ENCODE assay signal across 8 mouse cellular contexts in the genomic region with DNA sequence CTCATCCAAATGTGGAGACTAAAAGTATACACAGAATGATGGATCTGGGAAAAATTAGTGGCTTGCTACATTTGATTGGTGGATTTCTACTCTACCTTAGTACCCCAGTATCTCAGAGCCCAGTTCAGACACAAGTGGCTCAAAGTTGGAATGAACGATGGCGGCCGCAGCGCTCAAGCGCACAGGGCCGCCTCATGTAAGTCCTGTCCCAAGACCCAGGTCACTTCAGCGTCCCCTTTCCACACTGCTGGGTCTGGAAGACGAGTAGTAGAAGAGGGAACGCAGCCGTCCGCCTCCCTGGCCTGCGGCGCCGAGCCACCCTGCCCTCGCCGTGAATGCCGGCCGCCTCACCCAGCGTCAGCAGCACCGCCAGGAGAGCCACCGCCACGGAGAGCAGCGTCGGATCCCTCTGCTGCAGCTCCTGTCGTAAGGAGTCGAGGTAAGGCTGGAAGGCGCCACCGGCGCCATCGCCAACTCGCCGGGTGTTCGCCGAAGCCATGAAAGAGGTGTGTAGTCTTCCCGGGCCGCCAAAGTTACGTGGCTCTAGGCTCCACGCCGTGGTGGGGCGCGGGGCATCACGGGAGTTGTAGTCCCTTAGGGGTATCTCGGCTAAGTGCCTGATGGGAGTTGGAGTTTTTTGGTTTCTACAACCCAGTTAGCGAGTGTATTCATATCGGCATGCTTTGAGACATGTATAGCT. TPM values are rescaled to one million over a fixed set of nuclear protein-coding genes. Genes with fewer than 3 reads are reported as not detected.
DNase-seq lines count a peak whose midpoint lies in the region; ATAC-seq lines count a peak whose summit lies in the region.

TSS of gene Srprb (minus strand) at position 577 of the 700 bp plus-strand sequence.

- peaks cover 5% of the 10 kb centered on the region; the same call in 1 of the 2 replicates for H3K4me1 ChIP-seq in hindbrain, embryonic 12.5 days

- peak; percentile 93 for DNase-seq in NIH3T3 (ENCODE audit: low read depth)
- peak; percentile 97 to 98 for DNase-seq in cerebellum, postnatal 10 days
- peak; percentile 86 to 91 for DNase-seq in frontal cortex, postnatal 10 days (ENCODE audit: low spot score in 2 of 2)
- DNase-seq in layer of hippocampus, postnatal 14 days (ENCODE audit: low spot score in 2 of 2) = peak; percentile 89 to 96
- peak; percentile 94 for DNase-seq in lung, postnatal 14 days
- DNase-seq in retina, adult 2 months (ENCODE audit: low read depth, low spot score) = peak; percentile 80
- peak; percentile 90 to 93 for DNase-seq in thymus, postnatal 36 days

- no peaks in the 10 kb centered on the region for H3K9me3 ChIP-seq in hindbrain, embryonic 12.5 days (replicated peaks)

- WGBS in hindbrain, embryonic 12.5 days = 1% methylated on average over 45 of the region's 45 CpGs

- no peaks in the 10 kb centered on the region for H3K27me3 ChIP-seq in hindbrain, embryonic 12.5 days

- peak within 1 kb of the TSS; percentile 84 for H3K27ac ChIP-seq in hindbrain, embryonic 12.5 days

- ATAC-seq in hindbrain, embryonic 12.5 days (ENCODE audit: low FRiP score) = peak; percentile 97

- peaks cover 16% of the 10 kb centered on the region for H3K36me3 ChIP-seq in hindbrain, embryonic 12.5 days

- peak within 1 kb of the TSS; percentile 85 for H3K9ac ChIP-seq in hindbrain, embryonic 12.5 days

- H3K4me2 ChIP-seq in hindbrain, embryonic 12.5 days (replicated peaks) = peak within 1 kb of the TSS; percentile 67

- peak within 1 kb of the TSS; percentile 92 for H3K4me3 ChIP-seq in hindbrain, embryonic 12.5 days

RNA-seq across cellular contexts. Expression of gene Srprb, which starts in this region (rescaled TPM):
- polyA plus RNA-seq in hindbrain, embryonic 12.5 days (2016; fragmentation: Nextera tagmentation; extraction: Ambion mirVana) = 47.6 and 49.5 TPM in 2 replicates
- 10 to 100 TPM; 20.2 to 22.8 TPM for total RNA-seq in layer of hippocampus, postnatal 14 days (2021)

Comparison
In these comparisons a context has a peak if more than half of its experiments do, and no peak if none do; other contexts are left out.
1. Peak in every context shown above with its lines: DNase-seq, ATAC-seq, H3K4me3 ChIP-seq and H3K27ac ChIP-seq.